ENCODE assay signal across 12 mouse cellular contexts in genomic region chr4:138576661-138577060, GRCm38 (mm10). TPM values are rescaled to one million over a fixed set of nuclear protein-coding genes. Genes with fewer than 3 reads are reported as not detected.
"Had no signal": no experiment of that assay in that cellular context is flagged by ENCODE, and none has a peak within 500 bp of the region (broad histone marks: within the 10 kb centered on the region; RNA-seq: fewer than 3 reads in every experiment).

No protein-coding gene starts in this region.

- H3K4me3 ChIP-seq: layer of hippocampus, adult 2 months; liver, embryonic 13.5 days had no signal

- H3K36me3 ChIP-seq: liver, embryonic 13.5 days had no signal

- DNase-seq: layer of hippocampus, adult 9-11 months; liver, embryonic 13.5 days; lung, embryonic 14.5 days; lung, postnatal 4 days; midbrain, embryonic 14.5 days; thymus, adult 18-20 months; thymus, postnatal 36 days had no signal

- H3K27ac ChIP-seq: layer of hippocampus, adult 2 months; liver, embryonic 13.5 days had no signal

- H3K27me3 ChIP-seq: liver, embryonic 13.5 days had no signal

- H3K4me1 ChIP-seq: liver, embryonic 13.5 days had no signal

RNA-seq across cellular contexts. Expression of gene Vwa5b1, which starts 59.0 kb away (rescaled TPM):
- total RNA-seq: liver, adult 2 months; megakaryocyte progenitor cell, adult 5-6 weeks had no signal
- polyA plus RNA-seq: liver, adult 2 months; liver, embryonic 13.5 days; liver, embryonic 16.5 days; spleen, adult 2 months had no signal
